Mouse (Mus musculus): ENCODE results near the gene 4932438H23Rik. TPM values are rescaled to one million over a fixed set of nuclear protein-coding genes. Genes with fewer than 3 reads are reported as not detected.

Gene 4932438H23Rik
- total RNA-seq (2022): under 1 TPM in 2 of 4 experiments, not detected in 2; 0.17 to 0.32 TPM

DNA sequence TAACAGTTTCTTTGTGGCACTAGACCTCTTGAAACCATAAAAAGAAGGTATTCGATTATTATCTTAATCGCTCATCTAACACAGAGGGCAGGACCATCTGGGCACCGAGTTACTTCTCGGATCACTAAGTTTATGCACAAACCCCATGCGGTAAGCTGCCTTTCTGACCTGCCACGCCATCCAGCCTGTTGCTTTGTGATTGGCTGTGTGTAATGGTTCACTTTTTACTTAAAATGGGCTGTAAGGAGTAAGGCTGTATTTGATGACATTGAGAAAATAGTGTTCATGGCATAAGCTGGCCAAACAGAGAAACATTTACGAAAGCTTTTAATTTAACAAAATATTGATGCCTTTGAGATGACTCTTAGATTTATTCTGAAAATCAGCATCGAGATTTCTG lies at the start of gene 4932438H23Rik:
TSS of gene 4932438H23Rik (minus strand) at position 101 of the 400 bp plus-strand sequence.
- no peak for DNase-seq

DNA sequence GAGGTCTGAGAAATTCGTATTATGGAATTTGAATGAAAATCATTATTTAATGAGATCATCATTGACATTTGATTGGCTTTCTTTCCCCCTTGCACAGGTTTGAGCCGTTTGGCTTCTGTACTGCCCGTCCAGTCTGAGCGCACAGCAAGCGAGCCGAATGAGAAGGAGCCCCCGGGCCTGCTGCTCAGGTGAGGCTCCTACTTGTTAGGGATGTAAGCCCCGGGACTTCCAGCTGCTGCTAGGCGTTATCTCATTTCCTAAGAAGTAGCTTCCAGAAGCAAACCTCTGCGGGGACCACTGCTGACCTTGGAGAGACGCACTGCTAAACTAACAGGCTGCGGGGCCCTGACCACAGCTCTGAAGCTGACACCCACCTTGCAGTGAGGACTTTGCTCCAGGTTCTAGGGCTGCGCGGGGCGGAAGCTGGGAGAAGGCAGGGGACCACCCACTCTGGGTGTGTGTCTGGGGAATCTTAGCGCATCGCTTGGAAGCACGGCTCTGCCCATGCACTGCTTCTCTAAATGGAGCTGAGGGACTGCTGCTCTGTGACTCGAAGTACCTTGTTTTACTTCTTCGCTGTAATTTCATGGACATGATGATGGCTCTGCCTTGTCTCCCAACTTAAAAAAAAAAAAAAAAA lies 46.2 kb upstream of the 4932438H23Rik start:
- no peak for DNase-seq

DNA sequence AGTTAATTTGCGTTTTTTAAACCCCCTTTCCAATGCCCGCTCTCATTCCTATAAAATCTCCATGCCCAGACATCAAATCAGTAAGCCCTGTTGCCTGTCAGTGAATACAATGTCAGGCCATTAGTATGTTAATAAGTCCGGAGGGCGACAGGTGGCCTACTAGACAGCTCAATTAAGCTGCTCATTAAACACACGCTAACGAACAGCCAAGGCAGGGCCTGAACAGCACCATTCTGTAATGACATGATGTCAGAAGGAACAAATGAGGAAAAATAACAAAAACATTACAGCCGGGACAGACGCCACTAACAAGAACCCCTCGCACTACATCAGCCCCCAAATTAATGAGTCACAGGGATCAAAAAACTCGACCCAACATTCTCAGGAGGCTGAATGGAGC lies 45.5 kb upstream of the 4932438H23Rik start:
- no peak for DNase-seq

DNA sequence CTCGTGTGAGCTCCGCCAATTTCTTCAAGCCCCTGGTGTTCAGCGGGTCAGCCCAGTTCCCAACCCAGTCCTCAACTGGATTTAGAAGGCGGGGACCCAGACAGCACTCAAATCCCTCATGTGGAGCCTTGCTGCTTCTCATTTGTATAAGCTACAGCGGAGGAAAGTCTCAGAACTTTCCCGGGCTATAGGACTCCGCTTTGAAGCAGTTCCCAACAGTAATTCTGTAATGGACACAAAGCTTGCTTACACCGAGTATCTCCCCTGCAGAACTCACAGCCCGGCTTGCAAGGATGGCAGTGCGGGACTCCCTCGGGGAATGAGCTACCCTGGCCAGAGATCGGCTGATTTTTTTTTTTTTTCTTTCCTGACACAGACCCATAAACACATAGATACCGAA lies 45.1 kb upstream of the 4932438H23Rik start:
- no peak for DNase-seq

DNA sequence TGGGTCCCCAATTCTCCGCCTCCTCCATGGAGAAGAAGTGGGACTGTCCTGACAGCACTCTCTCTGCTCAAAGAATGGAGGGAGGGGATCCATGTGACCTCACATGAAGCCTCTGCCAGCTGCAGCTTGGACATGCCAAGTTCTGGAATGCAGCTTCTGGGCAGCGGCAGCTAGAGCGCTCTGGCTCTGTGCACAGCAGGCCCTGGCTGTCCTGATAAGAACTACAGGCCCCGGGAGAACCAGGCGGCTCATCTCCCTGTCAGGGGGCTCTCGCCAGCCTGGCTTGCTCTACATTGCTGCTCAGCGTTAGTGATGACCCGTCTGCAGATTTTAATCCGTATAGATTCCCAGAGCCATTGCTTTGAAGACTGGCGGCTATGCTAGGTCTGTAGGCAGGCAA lies 44.6 kb upstream of the 4932438H23Rik start:
- DNase-seq: no peak

DNA sequence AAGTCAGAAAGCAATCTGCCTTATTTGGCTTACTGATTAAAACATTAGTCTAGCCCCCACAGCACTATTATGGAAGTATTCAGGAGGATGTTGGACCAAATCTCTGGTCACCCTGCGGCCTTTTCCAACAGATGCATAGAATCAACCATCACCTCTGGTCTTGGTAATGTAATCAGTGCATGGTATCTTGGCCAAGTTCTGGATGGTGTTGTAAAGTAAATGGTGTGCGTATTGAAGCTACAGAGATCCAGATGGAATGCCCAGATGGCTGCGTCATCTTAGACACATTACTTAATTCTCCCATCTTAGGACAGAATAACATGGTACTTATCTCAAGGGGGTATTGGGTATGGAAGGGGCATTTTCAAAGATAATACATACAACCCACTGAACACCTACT lies 43.8 kb upstream of the 4932438H23Rik start:
- DNase-seq: no peak

DNA sequence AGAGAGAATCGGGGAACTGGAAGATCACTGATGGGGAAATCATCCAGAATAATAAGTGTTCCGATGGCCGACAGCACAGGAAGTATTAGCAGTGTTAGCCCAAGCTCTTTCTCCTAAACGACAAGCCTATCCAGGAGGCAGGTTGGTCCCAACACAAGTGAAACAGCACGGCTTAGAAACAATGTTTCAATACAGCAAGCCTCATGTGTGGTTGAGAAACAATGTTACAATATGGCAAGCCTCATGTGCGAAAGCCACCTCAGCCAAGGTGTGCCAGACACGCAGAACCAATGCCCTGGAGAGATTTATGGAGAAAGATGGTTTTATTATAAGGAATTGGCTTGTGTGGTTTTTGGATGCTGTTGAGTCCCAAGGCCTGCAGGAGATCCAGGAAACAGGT lies 43.2 kb upstream of the 4932438H23Rik start:
- DNase-seq: no peak

DNA sequence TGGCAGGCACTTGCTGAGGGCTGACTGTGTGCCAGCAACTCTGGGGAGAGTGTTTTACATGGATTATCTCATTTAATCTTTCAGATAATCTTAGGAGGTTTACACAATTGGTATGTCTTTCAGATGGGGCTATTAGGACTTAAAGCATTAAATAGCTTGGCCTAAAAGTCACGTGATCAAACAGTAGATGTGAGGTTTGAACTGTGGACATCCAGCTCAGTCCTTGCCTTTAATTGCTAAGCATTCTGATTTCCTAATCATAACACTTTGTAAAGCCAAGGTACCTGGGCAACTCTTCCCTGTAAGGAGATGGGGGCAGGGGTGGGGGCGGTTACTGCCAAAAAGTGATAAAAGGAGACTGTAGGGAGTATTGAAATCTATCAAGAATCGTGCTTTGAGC lies 41.7 kb upstream of the 4932438H23Rik start:
- DNase-seq: no peak

DNA sequence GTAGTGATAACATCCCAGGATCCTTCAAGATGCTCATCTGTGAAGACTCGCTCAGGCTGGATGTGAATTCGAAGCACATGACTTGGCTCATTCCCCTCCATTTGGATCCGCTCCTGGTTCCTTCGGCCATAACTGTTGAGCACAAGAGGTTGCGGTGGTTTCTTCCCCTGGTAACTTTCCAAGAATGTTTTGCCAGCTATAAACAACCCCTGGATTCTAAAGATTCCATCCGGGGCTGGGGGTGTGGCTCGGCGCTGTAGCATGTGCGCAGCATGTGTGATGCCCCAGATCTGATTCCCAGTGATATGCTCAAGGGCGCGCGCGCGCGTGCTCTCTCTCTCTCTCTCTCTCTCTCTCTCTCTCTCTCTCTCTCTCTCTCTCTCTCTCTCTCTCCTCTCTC lies 35.0 kb upstream of the 4932438H23Rik start:
- no peak for DNase-seq

DNA sequence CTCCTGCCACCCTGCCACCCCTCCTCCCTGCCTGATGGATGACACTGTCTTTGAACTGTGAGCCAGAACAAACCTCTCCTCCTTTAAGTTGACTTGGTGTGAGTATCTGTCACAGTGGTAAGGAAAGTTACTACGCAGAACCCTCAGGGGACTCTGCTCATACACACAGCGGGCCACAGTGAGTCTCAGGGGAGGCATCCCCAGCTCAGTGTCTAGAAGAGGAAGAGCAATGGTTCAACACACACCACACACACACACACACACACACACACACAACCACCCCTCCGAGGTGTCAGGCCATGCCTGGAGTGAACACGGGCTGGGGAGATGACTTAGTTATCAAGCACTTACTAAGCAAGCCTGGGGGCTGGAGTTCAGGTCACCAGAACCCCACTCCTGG lies 33.5 kb upstream of the 4932438H23Rik start:
- no peak for DNase-seq

DNA sequence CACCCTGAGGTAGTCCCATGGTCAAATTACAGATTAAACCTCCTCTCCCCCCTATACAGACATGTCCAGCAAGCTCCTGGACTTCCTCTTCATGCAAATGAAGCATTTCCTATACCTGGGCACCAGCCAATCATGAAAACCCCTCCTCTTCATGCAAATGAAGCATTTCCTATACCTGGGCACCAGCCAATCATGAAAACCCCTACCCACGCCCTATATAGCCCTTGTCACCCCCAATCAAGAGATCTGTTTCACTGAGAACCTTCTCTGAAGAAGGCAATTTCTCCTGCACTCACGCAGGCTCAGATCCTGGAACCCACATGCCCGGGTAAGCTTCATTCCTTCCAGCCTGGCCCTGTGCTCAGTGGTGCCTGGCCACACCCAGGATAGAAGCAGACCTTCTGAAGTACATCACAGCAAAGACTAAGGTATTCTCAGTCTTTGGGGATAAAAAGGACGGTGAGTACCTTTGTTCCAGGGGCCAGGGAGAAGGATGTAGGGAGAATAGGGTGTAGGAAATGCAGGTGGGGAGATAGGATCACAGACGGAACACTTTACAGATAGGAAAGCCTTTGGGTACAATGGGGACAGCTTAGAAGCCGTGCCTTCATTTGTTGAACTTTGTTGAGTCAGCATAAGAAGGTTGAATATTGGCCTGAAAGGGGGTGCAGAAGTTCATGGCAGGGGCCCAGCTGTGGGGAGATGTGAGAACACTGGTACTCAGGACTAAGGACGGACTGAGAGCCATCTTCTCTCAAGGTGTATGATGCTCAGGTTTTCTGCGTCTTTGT lies 32.0 kb upstream of the 4932438H23Rik start:
- no peak for DNase-seq

DNA sequence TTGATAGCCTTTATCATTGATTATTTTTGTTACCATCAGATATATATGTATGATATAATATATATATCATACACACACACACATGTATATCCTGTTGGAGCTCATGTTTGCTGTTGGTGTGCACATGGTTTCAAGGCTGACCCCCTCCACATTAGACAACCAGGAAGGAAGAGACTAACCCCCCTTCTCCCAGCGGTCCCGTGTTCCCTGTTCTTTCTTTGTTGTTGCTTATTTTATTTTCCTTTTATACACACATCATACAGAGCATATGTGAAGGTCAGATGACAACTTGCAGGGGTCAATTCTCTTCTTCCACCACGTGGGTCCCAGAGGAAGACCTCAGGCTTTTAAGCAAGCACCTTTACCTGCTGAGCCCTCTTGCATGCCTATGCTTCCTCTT lies 29.3 kb upstream of the 4932438H23Rik start:
- DNase-seq: no peak

DNA sequence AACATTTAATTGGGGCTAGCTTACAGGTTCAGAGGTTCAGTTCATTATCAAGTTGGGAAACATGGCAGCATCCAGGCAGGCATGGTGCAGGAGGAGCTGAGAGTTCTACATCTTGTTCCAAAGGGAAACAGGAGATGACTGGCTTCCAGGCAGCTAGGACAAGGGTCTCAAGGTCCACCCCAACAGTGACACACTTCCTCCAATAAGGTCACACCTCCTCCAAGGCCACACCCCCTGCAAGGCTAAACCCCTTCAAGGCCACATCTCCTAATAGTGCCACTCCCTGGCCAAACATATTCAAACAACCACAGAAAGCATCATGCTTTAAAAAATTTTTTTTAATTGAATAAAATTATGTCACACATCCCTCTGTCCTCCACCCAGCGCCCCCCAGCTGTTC lies 28.9 kb upstream of the 4932438H23Rik start:
- no peak for DNase-seq

DNA sequence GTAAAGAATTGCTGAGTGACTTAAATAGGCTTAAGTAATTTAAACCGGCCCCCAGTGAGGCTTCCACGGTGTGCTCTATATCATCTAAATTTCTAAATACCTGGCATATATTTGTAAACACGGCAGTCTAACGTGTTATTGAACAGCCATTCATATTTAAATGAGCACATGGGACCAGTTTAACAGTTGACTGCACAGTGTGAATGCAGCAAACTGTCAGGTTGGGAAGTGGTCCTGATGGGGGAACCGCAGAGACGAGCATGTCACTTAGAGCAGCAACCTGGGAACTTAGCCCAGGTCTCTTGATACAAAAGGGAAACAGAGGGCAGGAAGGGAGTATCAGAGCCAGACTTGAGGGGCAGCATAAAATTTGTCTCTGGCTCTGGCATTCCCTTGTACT lies 25.0 kb upstream of the 4932438H23Rik start:
- DNase-seq: no peak

DNA sequence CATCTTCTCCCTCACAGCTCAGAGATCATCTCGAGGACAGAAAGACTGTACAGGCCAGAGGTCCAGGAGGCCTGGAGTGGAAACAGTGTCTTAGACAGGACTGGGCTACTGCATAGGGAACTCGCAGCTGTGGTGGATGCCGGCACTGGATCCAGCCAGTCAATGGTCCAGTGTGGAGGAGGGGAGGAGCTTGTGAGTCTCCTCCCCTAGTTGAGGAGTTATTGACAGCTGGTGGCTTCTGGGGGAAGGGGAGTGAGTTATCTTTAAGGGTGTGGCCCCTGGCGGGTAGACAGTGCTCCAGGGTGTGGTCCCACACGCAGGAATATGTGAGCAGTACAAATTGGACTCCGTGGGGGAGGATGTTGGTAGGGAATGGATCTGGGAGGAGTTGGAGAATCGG lies 21.8 kb upstream of the 4932438H23Rik start:
- no peak for DNase-seq

DNA sequence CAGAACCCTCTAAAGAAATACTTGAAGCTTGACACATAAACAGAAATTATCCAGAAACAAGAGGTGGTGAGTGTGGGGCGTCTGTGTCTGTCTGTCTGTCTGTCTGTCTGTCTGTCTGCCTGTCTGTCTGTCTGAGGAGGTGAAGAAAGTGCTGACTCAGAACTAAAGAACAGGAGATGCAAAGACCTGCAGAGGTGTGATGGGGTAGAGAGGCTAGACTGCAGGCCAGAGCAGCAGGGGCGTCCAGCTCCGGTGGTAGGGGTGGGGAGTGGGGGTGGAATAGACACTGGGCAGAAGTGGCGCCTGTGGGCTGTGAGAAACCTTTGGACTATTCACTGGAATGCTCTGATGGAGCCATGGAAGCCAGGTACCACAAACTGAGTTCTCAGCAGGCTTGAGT lies 21.1 kb upstream of the 4932438H23Rik start:
- DNase-seq: no peak

DNA sequence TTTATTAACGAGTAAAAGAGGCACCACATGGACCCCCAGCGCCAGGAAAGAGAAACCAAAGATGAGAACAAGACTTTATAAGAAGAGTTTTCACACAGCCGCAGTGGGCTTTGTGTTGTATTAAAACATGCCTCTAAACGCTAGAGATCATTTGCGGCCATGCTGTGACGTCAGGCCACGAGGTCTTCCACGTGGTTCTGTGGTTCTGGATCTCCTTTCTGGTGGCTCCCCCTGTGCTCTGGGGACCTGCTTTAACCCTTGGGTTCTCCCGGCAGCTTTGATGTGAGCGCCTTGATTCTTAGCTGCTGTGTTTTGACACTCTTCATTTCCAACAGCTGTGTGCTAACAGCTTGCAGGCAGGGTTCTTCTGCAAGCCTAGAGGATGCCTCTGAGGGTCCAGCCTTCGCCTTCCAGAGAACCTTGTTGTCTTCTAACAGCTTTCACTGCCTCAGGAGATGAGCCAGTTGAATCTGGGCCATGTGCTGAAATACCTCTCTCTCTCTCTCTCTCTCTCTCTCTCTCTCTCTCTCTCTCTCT lies 16.1 kb upstream of the 4932438H23Rik start:
- DNase-seq: no peak

DNA sequence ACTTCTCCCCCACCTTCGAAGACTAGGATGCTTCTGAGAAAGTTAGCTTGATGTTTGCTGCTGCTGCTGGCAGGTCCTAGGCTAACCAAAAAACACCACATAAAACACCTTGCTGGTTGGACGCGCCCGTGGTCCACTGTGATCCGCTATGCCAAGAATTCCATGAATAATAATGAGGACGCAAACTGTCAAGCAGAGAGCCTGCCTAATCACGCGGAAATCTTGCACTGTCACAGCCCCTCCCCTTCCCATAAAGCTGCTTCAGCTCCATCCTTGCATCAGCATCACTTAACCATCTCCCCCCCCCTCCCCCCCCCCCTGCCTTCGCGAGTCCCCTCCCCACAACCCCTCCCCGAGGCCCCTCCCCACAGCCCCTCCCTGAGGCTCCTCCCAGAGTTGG lies 12.7 kb upstream of the 4932438H23Rik start:
- no peak for DNase-seq

DNA sequence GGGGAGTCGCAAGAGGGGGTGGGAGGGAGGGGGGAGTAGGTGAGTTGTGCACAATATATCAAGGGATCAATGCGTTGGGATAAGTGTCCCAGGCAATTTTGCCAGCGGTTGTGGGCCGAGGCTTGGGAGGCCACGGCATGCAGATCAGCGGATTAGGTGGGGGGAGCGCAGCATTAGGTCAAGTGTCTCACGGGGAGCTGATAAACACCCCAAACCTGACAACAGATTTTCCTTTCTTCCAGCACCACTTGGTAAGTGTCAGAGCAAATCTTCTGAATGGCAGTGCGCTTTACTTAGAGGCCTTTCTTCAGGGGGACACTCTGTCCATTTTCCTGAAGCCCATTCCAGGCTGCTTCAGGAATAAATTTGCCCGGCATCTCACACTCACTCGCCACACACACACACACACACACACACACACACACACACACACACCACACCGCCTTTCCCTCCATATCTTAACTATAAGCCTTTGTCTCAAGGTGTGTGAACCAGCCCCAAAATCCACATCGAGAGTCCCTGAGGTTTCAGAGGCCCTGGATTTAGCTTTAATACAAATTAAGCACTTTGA lies 10.6 kb upstream of the 4932438H23Rik start:
- no peak for DNase-seq

DNA sequence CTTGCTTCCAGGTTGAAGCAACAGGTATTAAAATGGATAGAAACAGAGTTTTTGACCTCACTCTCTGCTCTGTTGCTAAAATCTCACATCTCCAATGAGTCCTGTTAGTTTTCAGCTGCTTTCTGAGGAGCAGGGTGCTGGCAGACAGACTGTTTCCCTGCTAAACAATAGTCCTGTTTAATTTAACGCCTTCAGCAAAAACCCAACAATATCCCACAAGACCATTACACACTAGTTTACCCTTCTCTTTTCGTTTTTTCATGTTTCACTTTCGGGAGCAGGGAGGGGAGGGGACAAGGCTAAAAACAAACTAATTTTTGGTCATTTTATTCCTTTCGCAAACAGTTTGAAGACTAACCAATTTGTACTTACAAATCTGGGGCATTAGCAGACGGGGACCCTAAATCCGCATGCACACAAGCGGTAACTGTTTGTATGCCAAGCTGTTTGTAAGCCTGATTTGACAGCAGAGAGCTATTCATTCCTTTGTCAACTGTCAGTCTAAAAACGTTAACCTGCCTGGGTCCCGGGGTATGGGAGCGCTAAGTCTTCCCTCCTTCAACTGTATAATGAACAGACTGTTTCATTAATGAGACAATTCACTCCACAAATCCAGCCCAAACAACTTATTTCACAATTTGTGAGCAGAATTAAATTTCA lies 10.0 kb upstream of the 4932438H23Rik start:
- no peak for DNase-seq

DNA sequence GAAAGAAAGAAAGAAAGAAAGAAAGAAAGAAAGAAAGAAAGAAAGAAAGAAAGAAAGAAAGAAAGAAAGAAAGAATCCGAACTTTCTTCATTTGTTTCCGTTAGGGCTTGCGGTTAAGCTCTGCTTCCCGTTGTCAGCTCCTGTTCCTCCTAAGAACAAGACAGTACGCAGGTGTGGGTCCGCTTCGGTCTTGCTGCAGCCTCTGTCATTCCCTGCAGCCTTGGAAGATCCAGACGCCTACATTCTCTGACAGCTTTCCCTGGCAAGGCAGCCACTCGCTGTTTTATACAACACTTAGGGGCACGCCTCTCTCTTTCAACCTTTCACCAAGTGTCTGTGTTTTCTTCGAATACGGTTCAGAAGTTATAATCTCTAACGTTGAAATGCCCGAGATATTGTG lies 8.5 kb upstream of the 4932438H23Rik start:
- DNase-seq: no peak

DNA sequence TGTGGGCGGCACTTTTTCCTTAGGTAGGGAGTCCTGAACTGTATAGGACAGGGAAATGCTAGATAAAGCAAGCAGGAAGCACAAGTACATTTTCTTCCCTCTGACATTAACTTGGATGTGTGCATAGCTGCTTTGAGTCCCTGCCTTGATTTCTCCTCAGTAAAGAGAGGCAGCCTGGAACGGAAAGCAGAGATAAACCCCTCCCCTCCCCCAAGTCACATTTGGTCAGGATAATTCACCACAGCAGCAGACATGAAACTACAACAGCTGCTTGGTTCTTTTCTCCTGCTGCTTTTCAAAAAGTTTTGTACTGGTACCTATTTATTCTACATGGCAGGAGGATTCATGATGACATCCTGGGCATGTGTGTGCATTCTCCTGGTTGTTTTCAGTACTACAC lies 5.6 kb upstream of the 4932438H23Rik start:
- DNase-seq: no peak

DNA sequence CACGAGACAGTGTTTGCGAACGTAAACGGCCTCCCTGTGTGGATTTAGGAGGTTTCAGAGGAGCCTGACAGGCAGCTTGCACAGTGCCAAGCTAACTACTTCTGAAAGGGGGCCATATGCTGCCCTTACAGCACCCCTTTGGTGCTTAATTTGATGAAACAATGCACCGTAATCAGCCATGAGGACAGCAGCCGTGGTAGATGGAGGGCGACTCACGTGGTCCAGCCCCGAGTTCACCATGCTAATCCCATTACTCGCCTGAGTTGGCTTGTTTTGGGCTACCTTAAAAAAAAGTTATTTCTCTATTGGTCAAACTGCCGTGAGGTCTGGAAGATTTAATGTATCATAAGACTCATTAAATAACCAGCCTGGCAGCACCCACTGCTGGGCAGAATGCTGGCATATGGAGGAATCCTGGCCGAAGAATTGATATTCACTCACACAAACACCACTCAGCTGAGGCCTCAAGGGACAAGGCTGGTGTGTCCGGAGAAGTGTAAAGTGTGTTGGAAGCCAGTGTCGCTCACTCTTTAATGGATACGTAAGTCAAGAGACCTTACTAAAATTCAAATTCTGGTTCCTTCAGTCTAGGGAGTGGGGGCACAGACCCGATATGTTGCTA lies 4.6 kb upstream of the 4932438H23Rik start:
- no peak for DNase-seq
